Mouse (Mus musculus): ENCODE measurements around the gene Stc2. TPM values are rescaled to one million over a fixed set of nuclear protein-coding genes. Genes with fewer than 3 reads are reported as not detected.
A peak's percentile ranks its signal among the peaks of the same experiment; 100 is the strongest.

Stc2 gene
- polyA plus RNA-seq (2012; fragmentation: generic; extraction: Trizol) = 16.3 TPM

- no peaks in the 10 kb centered on the region for H3K36me3 ChIP-seq (ENCODE audit: control insufficient read depth, insufficient read depth)
- H3K4me2 ChIP-seq (ENCODE audit: low read depth) = peak within 1 kb of the TSS; percentile 87
- H3K27me3 ChIP-seq (ENCODE audit: control insufficient read depth, insufficient read depth, insufficient read length) = no peaks in the 10 kb centered on the region
- H3K4me3 ChIP-seq = peak within 1 kb of the TSS; percentile 95
- peak within 1 kb of the TSS; percentile 83 for H3ac ChIP-seq (ENCODE audit: control insufficient read depth, insufficient read length)
- TF ChIP-seq POLR2AphosphoS2 (IDR thresholded peaks at IDR 0.05; ENCODE audit: insufficient read length, low read depth) (peak; percentile 79), TCF3 (IDR thresholded peaks at IDR 0.05; ENCODE audit: insufficient read length, low read depth) (no peak), MYOD1 (IDR thresholded peaks at IDR 0.05; ENCODE audit: control insufficient read depth in 1 of 3, insufficient read length in 2 of 3, low read depth in 2 of 3) (peak; percentile 25 to 94 (median 94)), TCF12 (IDR thresholded peaks at IDR 0.05; ENCODE audit: insufficient read depth, poor library complexity, severe bottlenecking) (no peak), CEBPB (IDR thresholded peaks at IDR 0.05; ENCODE audit: insufficient read depth, poor library complexity, severe bottlenecking) (no peak), POLR2A (IDR thresholded peaks at IDR 0.05; ENCODE audit: insufficient read length, low read depth) (peak; percentile 86), USF1 (IDR thresholded peaks at IDR 0.05; ENCODE audit: low read depth) (peak; percentile 28), MAX (IDR thresholded peaks at IDR 0.05; ENCODE audit: low read depth) (no peak), MYOG (IDR thresholded peaks at IDR 0.05; ENCODE audit: control insufficient read depth in 1 of 3, insufficient read depth in 1 of 3, insufficient read length in 2 of 3, low read depth in 2 of 3) (peak in 1 of 3 experiments; percentile 38), REST (IDR thresholded peaks at IDR 0.05; ENCODE audit: insufficient read depth, insufficient read length) (peak; percentile 12), E2F4 (IDR thresholded peaks at IDR 0.05; ENCODE audit: insufficient read depth) (no peak), SRF (IDR thresholded peaks at IDR 0.05; ENCODE audit: control insufficient read depth, insufficient read length, low read depth) (no peak)
- H3K79me2 ChIP-seq (ENCODE audit: control insufficient read depth, insufficient read depth) = peaks cover 7% of the 10 kb centered on the region
These were observed at the start of gene Stc2 for GRCm38 (mm10) chr11:31369648-31370286. Stc2 (minus strand) TSS chr11:31370074.

- TF ChIP-seq CEBPB (IDR thresholded peaks at IDR 0.05; ENCODE audit: insufficient read depth, poor library complexity, severe bottlenecking) = no peak
- H3K27me3 ChIP-seq (ENCODE audit: control insufficient read depth, insufficient read depth, insufficient read length) = no peaks in the 10 kb centered on the region
- no peak overlapping the region for H3K4me3 ChIP-seq
- no peak overlapping the region for H3ac ChIP-seq (ENCODE audit: control insufficient read depth, insufficient read length)
- H3K4me2 ChIP-seq (ENCODE audit: low read depth) = no peak overlapping the region
- no peaks in the 10 kb centered on the region for H3K79me2 ChIP-seq (ENCODE audit: control insufficient read depth, insufficient read depth)
- H3K36me3 ChIP-seq (ENCODE audit: control insufficient read depth, insufficient read depth) = no peaks in the 10 kb centered on the region
These were observed 47.2 kb upstream of the Stc2 start for GRCm38 (mm10) chr11:31417071-31417470.

- Histone ChIP-seq H3K36me3 (ENCODE audit: control insufficient read depth, insufficient read depth) (no peaks in the 10 kb centered on the region), H3K4me2 (ENCODE audit: low read depth) (no peak overlapping the region), H3K4me3 (no peak overlapping the region), H3K27me3 (ENCODE audit: control insufficient read depth, insufficient read depth, insufficient read length) (no peaks in the 10 kb centered on the region), H3ac (ENCODE audit: control insufficient read depth, insufficient read length) (no peak overlapping the region), H3K79me2 (ENCODE audit: control insufficient read depth, insufficient read depth) (no peaks in the 10 kb centered on the region)
- TF ChIP-seq MYOG (IDR thresholded peaks at IDR 0.05; ENCODE audit: control insufficient read depth in 1 of 3, insufficient read depth in 1 of 3, insufficient read length in 2 of 3, low read depth in 2 of 3) = no peak
- no peak for TF ChIP-seq TCF3 (IDR thresholded peaks at IDR 0.05; ENCODE audit: insufficient read length, low read depth)
- TF ChIP-seq REST (IDR thresholded peaks at IDR 0.05; ENCODE audit: insufficient read depth, insufficient read length) = no peak
- no peak for TF ChIP-seq MAX (IDR thresholded peaks at IDR 0.05; ENCODE audit: low read depth)
- no peak for TF ChIP-seq POLR2A (IDR thresholded peaks at IDR 0.05; ENCODE audit: insufficient read length, low read depth)
- no peak for TF ChIP-seq SRF (IDR thresholded peaks at IDR 0.05; ENCODE audit: control insufficient read depth, insufficient read length, low read depth)
- no peak for TF ChIP-seq CEBPB (IDR thresholded peaks at IDR 0.05; ENCODE audit: insufficient read depth, poor library complexity, severe bottlenecking)
- no peak for TF ChIP-seq POLR2AphosphoS2 (IDR thresholded peaks at IDR 0.05; ENCODE audit: insufficient read length, low read depth)
- TF ChIP-seq E2F4 (IDR thresholded peaks at IDR 0.05; ENCODE audit: insufficient read depth) = no peak
These were observed 42.5 kb upstream of the Stc2 start for GRCm38 (mm10) chr11:31412376-31412775.

GRCm38 (mm10) chr11:31406736-31407135 lies 36.9 kb upstream of the Stc2 start:
- no peak overlapping the region for H3K4me3 ChIP-seq
- H3K79me2 ChIP-seq (ENCODE audit: control insufficient read depth, insufficient read depth) = no peaks in the 10 kb centered on the region
- H3K36me3 ChIP-seq (ENCODE audit: control insufficient read depth, insufficient read depth) = no peaks in the 10 kb centered on the region
- H3ac ChIP-seq (ENCODE audit: control insufficient read depth, insufficient read length) = no peak overlapping the region
- TF ChIP-seq REST (IDR thresholded peaks at IDR 0.05; ENCODE audit: insufficient read depth, insufficient read length) = no peak
- no peak for TF ChIP-seq E2F4 (IDR thresholded peaks at IDR 0.05; ENCODE audit: insufficient read depth)
- TF ChIP-seq TCF12 (IDR thresholded peaks at IDR 0.05; ENCODE audit: insufficient read depth, poor library complexity, severe bottlenecking) = no peak
- TF ChIP-seq SRF (IDR thresholded peaks at IDR 0.05; ENCODE audit: control insufficient read depth, insufficient read length, low read depth) = no peak
- no peak for TF ChIP-seq TCF3 (IDR thresholded peaks at IDR 0.05; ENCODE audit: insufficient read length, low read depth)
- TF ChIP-seq MYOG (IDR thresholded peaks at IDR 0.05; ENCODE audit: control insufficient read depth in 1 of 3, insufficient read depth in 1 of 3, insufficient read length in 2 of 3, low read depth in 2 of 3) = no peak
- no peak for TF ChIP-seq POLR2AphosphoS2 (IDR thresholded peaks at IDR 0.05; ENCODE audit: insufficient read length, low read depth)
- no peak for TF ChIP-seq CEBPB (IDR thresholded peaks at IDR 0.05; ENCODE audit: insufficient read depth, poor library complexity, severe bottlenecking)
- TF ChIP-seq MAX (IDR thresholded peaks at IDR 0.05; ENCODE audit: low read depth) = no peak
- TF ChIP-seq POLR2A (IDR thresholded peaks at IDR 0.05; ENCODE audit: insufficient read length, low read depth) = no peak
- TF ChIP-seq USF1 (IDR thresholded peaks at IDR 0.05; ENCODE audit: low read depth) = no peak
- no peak for TF ChIP-seq MYOD1 (IDR thresholded peaks at IDR 0.05; ENCODE audit: control insufficient read depth in 1 of 3, insufficient read length in 2 of 3, low read depth in 2 of 3)
- H3K27me3 ChIP-seq (ENCODE audit: control insufficient read depth, insufficient read depth, insufficient read length) = no peaks in the 10 kb centered on the region
- no peak overlapping the region for H3K4me2 ChIP-seq (ENCODE audit: low read depth)

GRCm38 (mm10) chr11:31403080-31403479 lies 33.2 kb upstream of the Stc2 start:
- no peaks in the 10 kb centered on the region for H3K36me3 ChIP-seq (ENCODE audit: control insufficient read depth, insufficient read depth)
- H3K4me2 ChIP-seq (ENCODE audit: low read depth) = no peak overlapping the region
- no peaks in the 10 kb centered on the region for H3K27me3 ChIP-seq (ENCODE audit: control insufficient read depth, insufficient read depth, insufficient read length)
- TF ChIP-seq MYOD1 (IDR thresholded peaks at IDR 0.05; ENCODE audit: control insufficient read depth in 1 of 3, insufficient read length in 2 of 3, low read depth in 2 of 3) (no peak), POLR2AphosphoS2 (IDR thresholded peaks at IDR 0.05; ENCODE audit: insufficient read length, low read depth) (no peak), E2F4 (IDR thresholded peaks at IDR 0.05; ENCODE audit: insufficient read depth) (no peak), CEBPB (IDR thresholded peaks at IDR 0.05; ENCODE audit: insufficient read depth, poor library complexity, severe bottlenecking) (no peak), USF1 (IDR thresholded peaks at IDR 0.05; ENCODE audit: low read depth) (no peak), TCF12 (IDR thresholded peaks at IDR 0.05; ENCODE audit: insufficient read depth, poor library complexity, severe bottlenecking) (no peak), SRF (IDR thresholded peaks at IDR 0.05; ENCODE audit: control insufficient read depth, insufficient read length, low read depth) (no peak), TCF3 (IDR thresholded peaks at IDR 0.05; ENCODE audit: insufficient read length, low read depth) (no peak)
- H3K4me3 ChIP-seq = no peak overlapping the region
- no peaks in the 10 kb centered on the region for H3K79me2 ChIP-seq (ENCODE audit: control insufficient read depth, insufficient read depth)
- no peak overlapping the region for H3ac ChIP-seq (ENCODE audit: control insufficient read depth, insufficient read length)

All from myocyte (in vitro differentiated cells).